Mouse (Mus musculus): ENCODE data around the gene Ccr4.

Ccr4 gene

DNA sequence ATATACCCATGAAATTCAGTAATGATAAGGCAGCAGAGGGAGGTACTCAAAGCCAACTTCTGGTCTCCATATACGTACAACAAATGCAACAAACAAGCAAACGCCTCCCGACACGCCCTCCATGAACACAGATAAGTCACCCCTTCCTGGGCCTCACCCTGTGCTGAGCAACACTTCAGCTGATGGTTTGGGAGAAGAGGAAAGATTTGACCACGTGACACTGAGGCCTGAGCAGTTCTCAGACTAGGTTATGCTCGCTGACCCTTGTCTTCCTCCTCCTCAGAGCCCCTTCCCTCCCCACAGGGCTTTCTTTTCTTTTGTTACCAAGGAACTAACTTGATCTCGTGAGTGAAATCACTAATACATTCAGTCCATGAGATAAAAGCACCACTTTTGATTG lies 37.8 kb downstream of the Ccr4 start:
- DNase-seq = no peak

DNA sequence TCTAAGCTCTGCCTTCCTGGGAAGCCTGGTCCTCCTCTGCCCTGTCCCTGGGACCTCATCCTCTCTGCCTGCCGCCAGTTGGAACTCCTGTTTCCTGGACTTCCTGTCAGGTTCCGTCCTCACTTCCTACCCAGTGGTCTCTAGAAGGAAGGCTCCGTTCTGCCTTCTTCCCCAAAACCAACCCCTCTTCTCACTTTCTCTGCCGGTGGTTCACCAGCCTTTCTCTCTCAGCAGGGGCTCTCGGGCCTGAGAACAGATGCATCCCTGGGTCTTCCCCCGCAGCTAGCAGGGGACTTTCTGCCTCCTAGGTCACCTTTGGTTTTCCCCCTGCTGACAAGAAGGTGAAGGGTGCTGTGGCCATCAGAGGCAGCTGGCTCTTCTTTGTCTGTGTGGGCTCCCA lies 39.3 kb downstream of the Ccr4 start:
- DNase-seq = no peak

DNA sequence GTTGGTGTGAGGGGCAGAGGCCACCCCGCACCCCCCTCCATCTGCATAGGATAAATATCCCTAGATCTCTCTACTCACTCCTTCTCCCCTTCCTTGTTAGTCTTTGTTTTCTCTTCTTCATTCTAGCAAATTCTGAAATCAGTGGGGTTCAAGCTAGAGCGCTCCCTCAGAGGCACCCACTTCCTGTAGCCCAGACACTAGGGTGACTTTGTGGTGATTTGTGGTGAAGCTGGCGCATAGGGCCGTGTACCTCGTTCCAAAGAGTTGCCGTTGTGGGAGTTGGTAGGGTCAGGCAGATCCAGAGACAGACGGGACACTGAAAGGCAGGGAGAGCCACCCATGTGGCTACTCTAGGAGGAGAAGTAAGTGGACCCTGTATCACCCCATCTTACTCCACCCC lies 42.1 kb downstream of the Ccr4 start:
- peak; percentile 28 for DNase-seq

DNA sequence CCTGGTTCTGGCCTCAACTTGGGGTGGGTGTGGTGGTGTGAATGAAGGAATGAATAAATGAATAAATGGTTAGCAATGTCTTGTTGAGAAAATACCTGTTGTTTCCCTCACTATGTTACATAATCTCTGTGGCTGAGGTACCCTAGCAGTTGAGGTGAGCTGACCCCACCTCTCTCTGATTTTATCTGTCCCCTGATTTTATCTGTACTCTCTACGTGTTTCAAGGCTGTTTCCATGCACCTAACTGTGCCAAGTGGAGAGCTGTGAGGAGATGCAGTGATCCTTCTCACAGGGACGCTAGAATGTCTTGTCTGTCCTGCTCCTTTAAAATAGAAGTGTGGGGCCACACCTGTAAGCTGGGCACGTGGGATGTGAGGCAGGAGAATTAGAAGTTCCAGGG lies 46.3 kb downstream of the Ccr4 start:
- no peak for DNase-seq

DNA sequence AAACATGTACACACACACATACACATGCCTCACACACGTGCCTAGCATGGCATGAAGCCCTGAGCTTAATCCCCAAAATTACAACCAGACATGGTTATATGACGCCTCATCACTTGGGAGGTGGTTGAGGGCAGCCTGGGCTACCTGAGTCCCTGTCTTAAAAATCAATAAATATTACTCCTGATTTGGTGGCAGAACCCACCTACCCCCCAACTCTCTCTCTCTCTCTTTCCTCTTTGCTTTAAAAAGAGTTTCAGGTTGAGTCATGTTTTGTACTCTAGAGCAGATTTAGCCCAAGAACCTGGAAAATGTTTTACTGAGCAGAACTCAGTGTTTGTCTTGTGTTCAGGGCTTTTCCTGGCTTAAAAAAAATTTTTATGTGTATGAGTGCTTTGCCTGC lies 49.3 kb downstream of the Ccr4 start:
- DNase-seq = no peak

DNA sequence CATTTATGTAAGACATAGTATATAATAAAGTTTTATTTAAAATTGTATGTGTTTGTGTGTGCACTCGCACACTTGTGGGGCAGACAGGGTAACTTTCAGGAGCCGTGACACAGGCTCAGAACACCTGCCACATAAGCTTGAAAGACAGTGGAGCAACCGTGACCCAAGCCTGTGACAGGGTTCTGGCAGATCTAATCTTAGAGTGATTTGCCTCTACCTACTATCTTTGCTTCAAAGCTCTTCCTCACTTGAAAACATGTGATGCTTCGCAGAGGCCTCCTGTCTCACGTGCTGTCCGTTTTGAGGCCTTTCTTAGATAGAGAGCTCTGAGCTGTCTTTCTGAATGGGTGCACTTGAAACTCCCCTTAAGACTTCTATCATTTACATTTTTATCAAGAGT lies 52.3 kb downstream of the Ccr4 start:
- peak; percentile 59 for DNase-seq

DNA sequence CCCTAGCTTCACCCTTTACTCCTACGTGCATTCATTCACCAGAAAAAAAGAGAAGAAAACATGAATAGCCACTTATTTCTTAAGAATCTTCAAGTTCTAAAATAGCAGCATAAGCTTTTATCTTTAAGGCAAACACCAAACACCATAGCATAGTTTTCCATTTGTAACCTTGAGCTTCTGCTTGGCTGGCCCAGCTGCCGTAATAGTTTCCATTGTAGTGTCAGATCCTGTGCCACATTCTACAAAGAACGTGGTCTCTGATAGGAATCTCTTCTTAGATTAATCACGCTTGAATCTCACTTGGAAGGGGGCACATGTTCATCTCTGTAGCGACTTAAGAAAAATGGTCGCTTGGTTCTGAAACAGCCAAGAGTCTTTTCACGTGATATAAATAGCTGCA lies 53.1 kb downstream of the Ccr4 start:
- DNase-seq = peak; percentile 25

DNA sequence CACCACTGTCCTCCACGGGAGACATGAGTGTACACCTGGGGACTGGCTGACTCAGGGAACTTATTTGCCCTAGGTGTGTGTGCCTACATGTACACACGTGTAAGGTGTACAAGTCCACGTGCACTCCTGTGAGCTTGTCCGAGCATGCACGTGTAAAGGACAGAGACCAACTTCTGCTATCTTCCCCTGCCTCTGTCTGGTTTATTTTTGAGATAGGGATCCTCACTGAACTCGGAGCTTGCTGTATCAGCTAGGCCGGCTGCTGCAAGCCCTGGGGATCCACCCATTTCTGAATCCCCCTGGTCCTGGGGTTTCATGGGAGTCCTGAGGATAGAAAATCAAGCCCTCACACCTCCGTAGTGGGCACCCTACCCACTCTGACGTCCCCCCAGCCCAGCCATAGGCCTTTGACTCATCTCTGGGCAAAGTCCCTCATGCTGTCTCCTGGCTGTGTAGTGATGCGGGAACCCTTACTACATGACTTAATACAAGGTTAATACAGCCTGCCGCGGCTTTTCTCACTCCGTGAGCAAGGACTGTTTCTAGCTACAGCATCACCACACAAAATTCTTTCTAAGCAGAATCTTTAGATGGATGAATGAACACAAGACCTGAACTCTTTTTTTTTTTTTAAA lies 55.5 kb downstream of the Ccr4 start:
- no peak for DNase-seq

DNA sequence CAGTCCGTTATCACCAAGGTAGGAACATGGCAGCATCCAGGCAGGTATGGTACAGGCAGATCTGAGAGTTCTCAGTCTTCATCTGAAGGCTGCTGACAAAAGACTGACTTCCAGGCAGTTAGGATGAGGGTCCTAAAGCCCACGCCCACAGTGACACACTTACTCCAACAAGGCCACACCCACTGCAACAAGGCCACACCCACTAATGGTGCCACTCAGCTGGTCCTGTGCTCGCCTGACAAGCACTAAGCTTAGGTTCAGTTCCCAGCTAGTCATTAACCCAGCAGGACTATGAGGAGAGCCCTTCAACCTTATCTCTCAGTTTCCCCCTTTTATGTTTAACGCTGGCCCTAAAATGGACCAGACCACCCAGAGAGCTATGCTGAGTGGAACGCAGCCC lies 56.0 kb downstream of the Ccr4 start:
- no peak for DNase-seq

DNA sequence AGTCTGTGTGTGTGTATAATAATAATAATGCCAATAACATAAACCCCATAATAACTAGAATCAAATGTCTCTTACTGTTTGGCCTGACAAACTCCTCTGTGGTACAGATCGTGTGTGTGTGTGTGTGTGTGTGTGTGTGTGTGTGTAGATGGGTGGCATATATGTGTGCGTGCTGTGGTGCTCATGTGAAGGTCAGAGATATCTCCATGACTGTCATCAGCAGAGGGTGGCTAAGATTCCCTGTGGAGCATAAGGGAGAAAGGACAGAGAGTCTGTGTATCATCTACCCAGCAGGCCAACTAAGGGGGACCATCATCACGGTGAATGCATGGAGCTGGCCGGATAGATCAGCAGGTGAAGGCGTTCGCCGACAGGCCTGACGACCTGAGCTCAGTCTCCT lies 57.8 kb downstream of the Ccr4 start:
- DNase-seq = no peak

DNA sequence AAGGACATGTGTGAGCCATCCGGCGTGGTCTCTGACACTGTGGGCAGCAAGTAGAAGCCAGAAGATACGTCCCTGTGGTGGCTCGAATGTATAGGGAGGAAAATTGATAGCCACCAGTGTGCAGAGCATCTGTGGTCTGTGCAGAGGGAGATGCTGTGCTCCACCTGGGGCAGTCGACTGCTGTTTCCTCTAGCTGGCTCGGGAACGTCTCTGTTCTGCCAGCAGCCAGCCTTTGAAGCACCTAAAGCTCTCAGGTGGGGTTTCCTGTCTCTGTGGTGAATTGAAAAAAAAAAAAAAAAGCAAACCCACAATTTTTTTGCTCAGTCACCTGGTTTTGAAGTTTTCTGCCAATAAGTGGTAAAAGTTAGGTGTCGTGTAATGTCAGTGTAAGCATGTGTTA lies 61.4 kb downstream of the Ccr4 start:
- DNase-seq = peak; percentile 82

DNA sequence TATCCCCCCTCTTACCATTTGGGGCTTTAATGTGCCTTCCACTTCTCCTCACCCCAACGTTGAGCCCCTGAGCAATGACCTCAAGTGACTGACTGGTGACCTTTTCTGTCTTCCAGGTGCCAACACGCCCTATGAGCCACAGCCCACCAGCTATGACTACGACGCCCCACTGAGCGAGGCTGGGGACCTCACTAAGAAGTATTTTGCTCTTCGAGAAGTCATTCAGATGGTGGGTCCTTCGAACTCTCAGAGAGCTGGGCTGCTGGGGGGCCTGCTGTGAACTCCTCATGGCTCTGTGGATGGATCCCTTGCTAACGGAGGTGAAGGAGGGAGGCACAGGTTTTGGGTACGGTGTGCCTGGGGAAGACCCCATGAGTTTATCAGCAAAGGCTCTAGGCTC lies 61.8 kb downstream of the Ccr4 start:
- DNase-seq = no peak

DNA sequence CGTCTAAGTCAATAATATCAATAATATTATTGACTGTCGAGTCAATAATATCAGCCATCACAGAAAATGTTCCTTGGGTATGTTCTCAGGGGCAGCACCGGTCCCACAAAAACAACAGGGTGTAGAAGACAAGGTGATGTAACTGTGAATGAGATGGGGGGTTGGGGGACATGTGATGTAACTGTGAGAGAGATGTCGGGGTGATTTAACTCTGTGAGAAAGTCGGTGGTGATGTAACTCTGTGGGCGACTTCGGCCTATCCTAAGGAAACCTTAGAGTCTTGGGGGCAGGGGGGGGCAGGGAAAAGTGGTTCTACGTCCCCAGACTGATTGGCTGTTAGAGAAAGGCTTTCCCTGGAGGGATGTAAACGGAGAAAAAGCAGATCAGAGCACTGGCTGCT lies 62.5 kb downstream of the Ccr4 start:
- no peak for DNase-seq

DNA sequence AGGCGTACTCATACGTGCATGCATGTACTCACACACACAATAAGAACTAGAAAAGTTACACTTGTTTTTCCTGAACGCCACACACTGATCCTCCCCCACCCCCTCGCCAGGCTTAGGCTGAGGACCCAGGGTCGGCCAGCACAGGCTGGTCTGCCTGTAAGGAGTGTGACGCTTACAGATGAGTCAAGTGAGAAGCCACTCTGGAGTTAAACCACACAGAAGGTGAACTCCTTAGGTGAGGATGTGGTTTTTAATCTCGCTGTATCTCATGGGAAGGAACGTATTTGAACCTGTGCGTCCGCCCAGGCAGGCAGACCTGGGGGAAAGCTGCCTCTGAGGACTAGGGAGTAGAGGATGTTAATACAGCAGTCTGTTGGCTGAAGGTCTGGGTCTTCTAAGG lies 64.2 kb downstream of the Ccr4 start:
- peak; percentile 66 for DNase-seq

Measured in thymus, postnatal 25 days (tissue).